Mouse (Mus musculus): Measurements from ENCODE around the gene Nemp1. TPM values are rescaled to one million over a fixed set of nuclear protein-coding genes. Genes with fewer than 3 reads are reported as not detected.

Gene Nemp1
- total RNA-seq, 4 experiments from 2014 or later = 5.8 to 8.1 (median 7.6) TPM

Other genes starting within 250 kb of the Nemp1 start
- 1 to 10 TPM; 2.1 to 3.5 (median 2.8) TPM for gene Stac3, start 165.2 kb upstream of the Nemp1 start, total RNA-seq (2022)
- gene Ndufa4l2, start 151.9 kb upstream of the Nemp1 start, total RNA-seq (2022) = 1 to 10 TPM; 2.9 to 4.4 (median 3.6) TPM
- 10 to 100 TPM; 21.7 to 31.3 (median 29.1) TPM for gene Shmt2, start 144.5 kb upstream of the Nemp1 start, total RNA-seq (2022)
- gene Nxph4, start 132.3 kb upstream of the Nemp1 start, total RNA-seq (2022) = 1 to 10 TPM; 1.9 to 2.7 (median 2.3) TPM
- 100 to 1,000 TPM; 293 to 333 (median 304) TPM for gene Lrp1, start 45.8 kb upstream of the Nemp1 start, total RNA-seq (2022)
- gene Stat6, start 23.9 kb upstream of the Nemp1 start, total RNA-seq (2022) = 10 to 100 TPM in 3 of 4 experiments, 1 to 10 TPM in 1; 10.0 to 13.6 (median 11.3) TPM
- 10 to 100 TPM; 45.3 to 51.6 (median 49.0) TPM for gene Nab2, start 1.7 kb downstream of the Nemp1 start, total RNA-seq (2022)
- gene Myo1a, start 38.3 kb downstream of the Nemp1 start, total RNA-seq (2022) = 1 to 10 TPM in 2 of 4 experiments, under 1 TPM in 2; 0.56 to 1.7 (median 0.86) TPM
- 1 to 10 TPM; 3.4 to 7.7 (median 4.1) TPM for gene Tac2, start 57.6 kb downstream of the Nemp1 start, total RNA-seq (2022)
- 10 to 100 TPM; 11.0 to 12.3 (median 11.3) TPM for gene Zbtb39, start 72.6 kb downstream of the Nemp1 start, total RNA-seq (2022)
- 1 to 10 TPM; 1.6 to 2.2 (median 1.9) TPM for gene Gpr182, start 84.8 kb downstream of the Nemp1 start, total RNA-seq (2022)
- gene Rdh1, start 92.8 kb downstream of the Nemp1 start, total RNA-seq (2022) = under 1 TPM; 0.07 to 0.25 (median 0.16) TPM
- gene Rdh16f1, start 92.9 kb downstream of the Nemp1 start, total RNA-seq (2022) = under 1 TPM in 1 of 4 experiments, not detected in 3; 0.25 TPM
- 1 to 10 TPM in 1 of 4 experiments, under 1 TPM in 2, not detected in 1; 0.41 to 1.1 (median 0.83) TPM for gene Rdh9, start 109.5 kb downstream of the Nemp1 start, total RNA-seq (2022)
- under 1 TPM; 0.18 to 0.37 (median 0.22) TPM for gene Rdh16, start 134.3 kb downstream of the Nemp1 start, total RNA-seq (2022)
- gene Rdh19, start 183.0 kb downstream of the Nemp1 start, total RNA-seq (2022) = not detected
- gene Rdh16f2, start 199.6 kb downstream of the Nemp1 start, total RNA-seq (2022) = not detected
- not detected for gene Rdh7, start 221.9 kb downstream of the Nemp1 start, total RNA-seq (2022)
- gene Sdr9c7, start 231.6 kb downstream of the Nemp1 start, total RNA-seq (2022) = not detected